Mouse (Mus musculus) G1E (cell line): ENCODE results near the gene Nfkbil1.

Experiments used
- CTCF ChIP-seq: IDR thresholded peaks from 2 replicates; pipeline ENCODE4 v1.5.1; 2012; ENCODE audit warnings: low read depth, low read length, inconsistent platforms, mixed read lengths
- GATA1 ChIP-seq: IDR thresholded peaks from 2 replicates; pipeline ENCODE4 v1.6.1; 2012; ENCODE audit warnings: borderline replicate concordance, low read length, inconsistent platforms, mixed read lengths
- POLR2AphosphoS5 ChIP-seq: IDR thresholded peaks from 2 replicates; pipeline ENCODE4 v1.6.1; 2012; ENCODE audit warnings: low read depth, low read length, inconsistent platforms; ENCODE audit not compliant: insufficient replicate concordance
- TAL1 ChIP-seq: conservative IDR thresholded peaks from 2 replicates; pipeline ENCODE4 v1.6.1; 2012; ENCODE audit warnings: low read depth, low read length, inconsistent platforms, mixed read lengths

DNA sequence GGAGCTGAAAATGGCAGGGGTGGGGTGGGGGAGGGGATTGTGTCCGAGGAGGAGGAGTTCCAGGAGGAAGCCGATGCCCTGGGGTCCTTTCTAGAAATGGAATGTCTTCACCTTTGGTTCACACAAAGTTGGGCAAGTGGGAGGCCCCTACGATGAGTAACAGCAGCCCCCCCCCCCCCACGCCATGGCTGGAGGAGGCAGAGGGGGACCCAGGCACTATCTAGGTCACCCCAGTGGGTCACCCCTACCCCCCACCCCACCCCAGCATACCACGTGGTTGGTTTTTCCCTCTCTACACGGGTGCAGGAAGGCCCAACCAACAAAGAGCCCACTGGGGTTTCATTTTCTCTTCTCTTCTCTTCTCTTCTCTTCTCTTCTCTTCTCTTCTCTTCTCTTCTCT is 38.5 kb downstream of the Nfkbil1 start:
- TF ChIP-seq CTCF = no peak
- TF ChIP-seq TAL1 = no peak
- TF ChIP-seq GATA1 = no peak
- TF ChIP-seq POLR2AphosphoS5 = no peak
